Mouse (Mus musculus) lung, adult 2 months (tissue): ENCODE measurements at regions not wholly inside any gene's neighbourhood (a gene's known extent, or its start where the extent isn't known, plus 50 kb on each side); places are given as distances from the start of the nearest gene placed in this dataset.

Source experiments
- DNase-seq: peaks from one replicate; pipeline ENCODE4 v3.0.0; 2022
- H3K4me1 ChIP-seq: fragments of 200-500 bp; 2 replicates; pipeline ENCODE4 v1.6.1; 2011; ENCODE audit warnings: low read length; ENCODE audit not compliant: control insufficient read depth, insufficient read depth
- H3K4me3 ChIP-seq: fragments of 200-500 bp; replicated peaks from 2 replicates; pipeline ENCODE3; 2011; ENCODE audit warnings: low read depth, mild to moderate bottlenecking, control low read depth, low read length; ENCODE audit errors: extremely low read depth
- CTCF ChIP-seq: fragments of 200-500 bp; IDR thresholded peaks from 2 replicates; pipeline ENCODE4 v1.5.1; 2011; ENCODE audit warnings: mild to moderate bottlenecking, low read length, control low read depth; ENCODE audit not compliant: insufficient read depth
- POLR2A ChIP-seq: fragments of 200-500 bp; IDR thresholded peaks from 2 replicates; pipeline ENCODE4 v1.6.1; 2011; ENCODE audit warnings: low read depth, mild to moderate bottlenecking, control low read depth, low read length, borderline replicate concordance; ENCODE audit errors: extremely low read depth
- WGBS: fragments of 180-500 bp; shearing (Covaris S2); methylation state at CpG from one replicate; pipeline ENCODE4 v1.1.7; 2018; 5-methylcytosine and 5-hydroxymethylcytosine counted together

DNA sequence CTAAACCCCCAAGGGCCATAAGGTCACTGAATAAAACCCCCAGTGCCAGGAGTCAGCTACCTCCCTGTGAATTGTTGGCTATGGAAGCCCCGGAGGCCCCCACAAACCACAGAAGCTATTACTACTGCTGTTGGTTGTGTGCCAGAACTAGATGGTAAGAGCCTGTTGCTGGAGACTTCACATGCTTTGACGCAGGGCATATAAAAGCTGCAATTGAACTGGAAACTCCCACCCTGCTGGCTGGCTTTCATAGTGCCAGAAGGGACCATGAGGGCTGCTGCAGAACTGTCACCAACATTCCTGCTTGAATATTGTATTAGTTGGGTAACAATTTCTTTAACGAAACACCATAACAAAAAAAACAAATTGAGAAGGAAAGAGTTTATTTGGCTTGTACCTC is 66.9 kb upstream of the Tbc1d5 start:
- DNase-seq: no peak
- WGBS: 69% methylated on average over 3 of the region's 3 CpGs
- Histone ChIP-seq H3K4me3 (no peak overlapping the region), H3K4me1 (no peaks in the 10 kb centered on the region)
- TF ChIP-seq CTCF (no peak), POLR2A (no peak)

DNA sequence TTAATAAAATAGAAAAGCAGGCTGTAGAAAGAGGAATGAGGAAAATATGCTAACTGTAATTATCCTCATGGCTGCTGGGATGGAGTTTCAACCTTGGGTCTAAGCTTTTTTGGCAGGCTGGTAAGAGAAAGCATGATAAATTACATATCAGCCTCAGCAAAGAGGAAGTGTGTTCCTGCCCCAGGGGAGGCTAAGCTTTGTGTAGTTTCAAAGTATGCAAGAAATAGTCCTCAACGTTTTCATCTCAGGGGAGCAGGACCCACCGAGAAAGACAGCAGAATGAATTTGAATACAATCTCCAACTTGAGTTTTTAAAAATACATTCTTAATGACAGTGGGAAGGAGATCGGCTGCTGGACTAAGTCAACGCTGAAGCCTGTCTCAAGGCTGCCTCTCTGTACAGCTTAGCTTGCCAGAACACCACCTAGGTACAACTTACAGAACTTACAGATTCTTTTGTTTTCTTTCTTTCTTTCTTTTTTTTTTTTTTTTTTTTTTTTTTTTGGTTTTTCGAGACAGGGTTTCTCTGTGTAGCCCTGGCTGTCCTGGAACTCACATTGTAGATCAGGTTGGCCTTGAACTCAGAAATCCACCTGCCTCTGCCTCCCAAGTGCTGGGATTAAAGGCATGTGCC is 61.3 kb upstream of the Tbc1d5 start:
- Histone ChIP-seq H3K4me1 (no peaks in the 10 kb centered on the region), H3K4me3 (no peak overlapping the region)
- WGBS: 49% methylated on average over 5 of the region's 5 CpGs
- no peak for DNase-seq
- TF ChIP-seq POLR2A (no peak), CTCF (no peak)

GRCm38 (mm10) chr17:51239465-51239864 is 60.3 kb upstream of the Tbc1d5 start:
- no peak for DNase-seq
- Histone ChIP-seq H3K4me3 (no peak overlapping the region), H3K4me1 (no peaks in the 10 kb centered on the region)
- 38% methylated on average over 3 of the region's 3 CpGs for WGBS
- TF ChIP-seq POLR2A (no peak), CTCF (no peak)
